Mouse (Mus musculus): ENCODE measurements at regions not wholly inside any gene's neighbourhood (a gene's known extent, or its start where the extent isn't known, plus 50 kb on each side); places are given as distances from the start of the nearest gene placed in this dataset.

GRCm38 (mm10) chr9:59232682-59233081 lies 58.7 kb upstream of the Adpgk start:
- H3K27me3 ChIP-seq: no peaks in the 10 kb centered on the region
- WGBS: 68% methylated on average over 3 of the region's 3 CpGs
- ATAC-seq (replicated peaks; ENCODE audit: low FRiP score): no peak
- H3K36me3 ChIP-seq: no peaks in the 10 kb centered on the region
- no peak overlapping the region for H3K4me2 ChIP-seq
- no peaks in the 10 kb centered on the region for H3K9me3 ChIP-seq (replicated peaks)
- H3K4me1 ChIP-seq: no peaks in the 10 kb centered on the region
- H3K9ac ChIP-seq: no peak overlapping the region
- no peak overlapping the region for H3K27ac ChIP-seq
- H3K4me3 ChIP-seq (replicated peaks): no peak overlapping the region

DNA sequence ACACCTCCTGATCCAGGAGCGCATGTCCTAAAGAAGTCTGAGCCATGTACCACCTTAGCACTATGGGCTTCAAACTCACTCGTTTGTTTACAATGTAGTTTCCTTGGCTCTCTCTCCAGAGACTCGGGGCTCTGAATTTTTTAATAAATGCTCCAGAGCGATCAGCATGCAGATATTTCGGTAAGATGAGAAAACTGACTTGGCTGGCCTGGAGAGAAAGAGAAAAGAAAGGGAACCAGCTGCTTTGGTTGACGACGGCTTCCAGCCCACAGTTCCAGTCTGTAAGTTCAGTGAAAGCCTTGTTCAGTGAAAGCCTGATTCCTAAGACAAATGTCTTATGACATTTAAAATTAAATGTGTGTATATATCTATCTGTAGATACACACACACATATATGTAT lies 59.4 kb upstream of the Adpgk start:
- no peak overlapping the region for H3K27ac ChIP-seq
- no peaks in the 10 kb centered on the region for H3K9me3 ChIP-seq (replicated peaks)
- 80% methylated on average over 7 of the region's 7 CpGs for WGBS
- H3K9ac ChIP-seq: no peak overlapping the region
- H3K4me1 ChIP-seq: no peaks in the 10 kb centered on the region
- ATAC-seq (replicated peaks; ENCODE audit: low FRiP score): no peak
- H3K27me3 ChIP-seq: no peaks in the 10 kb centered on the region
- no peak overlapping the region for H3K4me3 ChIP-seq (replicated peaks)
- H3K4me2 ChIP-seq: no peak overlapping the region
- no peaks in the 10 kb centered on the region for H3K36me3 ChIP-seq

- 76% methylated on average over 5 of the region's 5 CpGs for WGBS
- Histone ChIP-seq H3K4me1 (no peaks in the 10 kb centered on the region), H3K9me3 (replicated peaks) (no peaks in the 10 kb centered on the region), H3K27me3 (no peaks in the 10 kb centered on the region), H3K4me3 (replicated peaks) (no peak overlapping the region), H3K27ac (no peak overlapping the region), H3K36me3 (no peaks in the 10 kb centered on the region), H3K4me2 (no peak overlapping the region), H3K9ac (no peak overlapping the region)
- no peak for ATAC-seq (replicated peaks; ENCODE audit: low FRiP score)
Observed at GRCm38 (mm10) chr9:59231186-59231585, 60.2 kb upstream of the Adpgk start.

- H3K36me3 ChIP-seq: no peaks in the 10 kb centered on the region
- 85% methylated on average over 5 of the region's 5 CpGs for WGBS
- no peak overlapping the region for H3K9ac ChIP-seq
- ATAC-seq (replicated peaks; ENCODE audit: low FRiP score): no peak
- H3K27ac ChIP-seq: no peak overlapping the region
- H3K4me2 ChIP-seq: no peak overlapping the region
- no peaks in the 10 kb centered on the region for H3K27me3 ChIP-seq
- no peaks in the 10 kb centered on the region for H3K4me1 ChIP-seq
- no peaks in the 10 kb centered on the region for H3K9me3 ChIP-seq (replicated peaks)
- H3K4me3 ChIP-seq (replicated peaks): no peak overlapping the region
Observed at GRCm38 (mm10) chr9:59230161-59230560, 61.2 kb upstream of the Adpgk start.

DNA sequence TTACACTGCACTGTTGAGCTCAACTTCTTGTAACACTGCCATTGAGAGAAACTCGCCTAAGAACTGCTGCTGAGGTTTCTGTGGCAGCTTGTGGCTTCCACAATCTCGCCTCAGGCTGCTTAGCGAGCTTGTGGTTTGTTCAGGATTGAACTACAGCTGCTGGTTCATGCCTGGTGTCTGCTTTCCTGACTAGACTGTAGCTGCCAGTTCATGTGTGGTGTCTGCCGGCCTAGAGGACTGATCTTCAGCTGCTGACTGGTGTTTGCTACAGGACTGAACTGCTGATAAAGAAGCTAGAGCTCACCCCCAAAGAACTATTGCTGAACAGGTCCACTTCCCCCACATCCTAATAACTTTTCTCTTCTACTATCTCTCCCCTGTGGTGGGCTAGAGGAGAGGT lies 63.4 kb upstream of the Adpgk start:
- H3K9me3 ChIP-seq (replicated peaks): no peaks in the 10 kb centered on the region
- 76% methylated on average over 4 of the region's 4 CpGs for WGBS
- H3K9ac ChIP-seq: no peak overlapping the region
- no peak overlapping the region for H3K27ac ChIP-seq
- no peaks in the 10 kb centered on the region for H3K36me3 ChIP-seq
- no peak overlapping the region for H3K4me2 ChIP-seq
- H3K27me3 ChIP-seq: no peaks in the 10 kb centered on the region
- H3K4me3 ChIP-seq (replicated peaks): no peak overlapping the region
- ATAC-seq (replicated peaks; ENCODE audit: low FRiP score): no peak
- H3K4me1 ChIP-seq: no peaks in the 10 kb centered on the region

DNA sequence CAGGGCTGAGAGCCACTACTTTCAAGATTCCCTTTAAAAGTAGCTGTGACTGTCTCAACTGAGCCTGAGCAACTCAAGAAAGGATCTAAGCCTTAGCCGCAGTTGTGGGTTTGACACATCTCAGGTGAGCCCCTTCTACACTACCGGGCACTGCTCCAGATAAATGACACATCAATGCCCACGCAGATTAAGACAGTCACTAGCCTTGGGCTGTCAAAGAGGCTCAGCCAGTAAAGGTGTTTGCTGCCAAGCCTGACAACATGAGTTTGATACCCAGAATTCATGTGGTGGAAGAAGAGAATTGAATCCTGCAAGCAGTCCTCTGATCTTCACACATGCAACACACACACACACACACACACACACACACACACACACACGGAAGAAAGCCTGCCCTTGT lies 65.0 kb upstream of the Adpgk start:
- H3K4me3 ChIP-seq (replicated peaks): no peak overlapping the region
- WGBS: 86% methylated on average over 4 of the region's 4 CpGs
- H3K4me1 ChIP-seq: no peaks in the 10 kb centered on the region
- H3K9me3 ChIP-seq (replicated peaks): no peaks in the 10 kb centered on the region
- no peak overlapping the region for H3K4me2 ChIP-seq
- ATAC-seq (replicated peaks; ENCODE audit: low FRiP score): no peak
- H3K27ac ChIP-seq: no peak overlapping the region
- no peak overlapping the region for H3K9ac ChIP-seq
- no peaks in the 10 kb centered on the region for H3K27me3 ChIP-seq
- H3K36me3 ChIP-seq: no peaks in the 10 kb centered on the region

- Histone ChIP-seq H3K36me3 (no peaks in the 10 kb centered on the region), H3K4me1 (no peaks in the 10 kb centered on the region), H3K27me3 (no peaks in the 10 kb centered on the region), H3K27ac (no peak overlapping the region), H3K9ac (no peak overlapping the region), H3K4me3 (replicated peaks) (no peak overlapping the region), H3K4me2 (no peak overlapping the region), H3K9me3 (replicated peaks) (no peaks in the 10 kb centered on the region)
- no peak for ATAC-seq (replicated peaks; ENCODE audit: low FRiP score)
- 82% methylated on average over 4 of the region's 4 CpGs for WGBS
Observed at GRCm38 (mm10) chr9:59219277-59219676, 72.1 kb upstream of the Adpgk start.

- Histone ChIP-seq H3K36me3 (no peaks in the 10 kb centered on the region), H3K9me3 (replicated peaks) (no peaks in the 10 kb centered on the region), H3K4me2 (no peak overlapping the region), H3K9ac (no peak overlapping the region), H3K27ac (no peak overlapping the region), H3K4me1 (peaks cover 8% of the 10 kb centered on the region; the same call in 1 of the 2 replicates), H3K27me3 (no peaks in the 10 kb centered on the region), H3K4me3 (replicated peaks) (no peak overlapping the region)
- no peak for ATAC-seq (replicated peaks; ENCODE audit: low FRiP score)
- WGBS: 84% methylated on average over 15 of the region's 15 CpGs
Observed at GRCm38 (mm10) chr9:59202654-59203514, 88.5 kb upstream of the Adpgk start.

GRCm38 (mm10) chr9:59199495-59200196 lies 91.7 kb upstream of the Adpgk start:
- H3K9me3 ChIP-seq (replicated peaks): no peaks in the 10 kb centered on the region
- WGBS: 53% methylated on average over 19 of the region's 19 CpGs
- H3K9ac ChIP-seq: no peak overlapping the region
- no peaks in the 10 kb centered on the region for H3K27me3 ChIP-seq
- peaks cover 8% of the 10 kb centered on the region; the same call in 1 of the 2 replicates for H3K4me1 ChIP-seq
- peak overlapping the region; percentile 23; the same call in 1 of the 2 replicates for H3K4me2 ChIP-seq
- no peaks in the 10 kb centered on the region for H3K36me3 ChIP-seq
- H3K4me3 ChIP-seq (replicated peaks): no peak overlapping the region
- 0 out of 2 replicates have a peak overlapping the region, but pooled peaks have one; percentile 18 for H3K27ac ChIP-seq
- ATAC-seq (replicated peaks; ENCODE audit: low FRiP score): no peak

- Histone ChIP-seq H3K4me2 (0 out of 2 replicates have a peak overlapping the region, but pooled peaks have one; percentile 1), H3K27me3 (no peaks in the 10 kb centered on the region), H3K9ac (no peak overlapping the region), H3K4me3 (replicated peaks) (no peak overlapping the region), H3K27ac (no peak overlapping the region), H3K4me1 (peaks cover 8% of the 10 kb centered on the region; the same call in 1 of the 2 replicates), H3K36me3 (no peaks in the 10 kb centered on the region), H3K9me3 (replicated peaks) (no peaks in the 10 kb centered on the region)
- ATAC-seq (replicated peaks; ENCODE audit: low FRiP score): 0 out of 2 replicates have a peak, but pooled peaks have one; percentile 46
- WGBS: 21% methylated on average over 6 of the region's 6 CpGs
Observed at GRCm38 (mm10) chr9:59198221-59198875, 93.0 kb upstream of the Adpgk start.

DNA sequence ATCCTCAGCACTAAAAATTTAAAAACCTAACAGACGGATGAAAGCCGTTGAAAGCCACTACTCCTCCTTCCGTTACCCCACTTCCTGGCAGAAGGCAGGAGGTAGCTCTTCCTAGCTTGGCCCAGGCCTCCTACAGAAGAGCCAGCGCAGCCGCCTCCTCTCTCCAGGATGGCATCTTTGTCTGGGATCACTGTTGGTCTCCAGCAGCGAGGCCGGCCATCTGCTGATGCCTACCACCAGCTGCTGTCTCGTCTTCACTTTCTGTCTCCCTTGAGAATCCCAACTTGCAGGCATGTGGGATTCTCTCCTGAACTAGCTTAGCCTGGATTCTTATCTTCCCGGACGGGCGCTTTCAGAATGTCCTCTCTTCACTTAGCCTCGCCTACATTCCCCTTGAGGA lies 93.9 kb upstream of the Adpgk start:
- H3K36me3 ChIP-seq: no peaks in the 10 kb centered on the region
- ATAC-seq (replicated peaks; ENCODE audit: low FRiP score): no peak
- H3K9me3 ChIP-seq (replicated peaks): no peaks in the 10 kb centered on the region
- H3K4me1 ChIP-seq: peaks cover 8% of the 10 kb centered on the region; the same call in 1 of the 2 replicates
- H3K27ac ChIP-seq: no peak overlapping the region
- H3K4me2 ChIP-seq: no peak overlapping the region
- H3K9ac ChIP-seq: no peak overlapping the region
- no peaks in the 10 kb centered on the region for H3K27me3 ChIP-seq
- 85% methylated on average over 12 of the region's 12 CpGs for WGBS
- no peak overlapping the region for H3K4me3 ChIP-seq (replicated peaks)

DNA sequence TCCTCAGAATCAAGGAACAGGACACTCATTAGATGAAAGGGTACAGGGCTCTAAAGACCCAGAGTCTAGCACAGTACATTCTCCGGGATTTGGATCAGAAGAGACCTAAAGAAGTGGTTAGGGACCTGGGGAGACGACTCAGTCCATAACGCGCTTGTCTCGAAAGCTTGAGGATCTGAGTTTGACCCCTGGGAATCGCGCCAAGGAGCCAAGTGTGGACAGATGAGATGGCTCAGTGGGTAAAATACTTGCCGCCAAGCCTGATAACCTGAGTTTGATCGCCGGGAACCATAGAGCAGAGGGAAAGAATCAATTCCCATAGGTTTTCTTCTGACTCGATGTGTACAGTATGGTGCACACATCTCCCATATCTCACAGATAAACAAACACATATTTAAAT lies 97.4 kb upstream of the Adpgk start:
- Histone ChIP-seq H3K27me3 (no peaks in the 10 kb centered on the region), H3K4me2 (no peak overlapping the region), H3K9me3 (replicated peaks) (no peaks in the 10 kb centered on the region), H3K9ac (no peak overlapping the region), H3K4me1 (peaks cover 16% of the 10 kb centered on the region), H3K4me3 (replicated peaks) (no peak overlapping the region), H3K36me3 (no peaks in the 10 kb centered on the region), H3K27ac (no peak overlapping the region)
- ATAC-seq (replicated peaks; ENCODE audit: low FRiP score): no peak
- 82% methylated on average over 11 of the region's 11 CpGs for WGBS

Data from kidney, embryonic 15.5 days (tissue).